Mouse (Mus musculus) G1E (cell line): ENCODE measurements around the gene Tbx1.

Source experiments
- CTCF ChIP-seq: IDR thresholded peaks from 2 replicates; pipeline ENCODE4 v1.5.1; 2012; ENCODE audit warnings: low read depth, low read length, inconsistent platforms, mixed read lengths
- GATA1 ChIP-seq: IDR thresholded peaks from 2 replicates; pipeline ENCODE4 v1.6.1; 2012; ENCODE audit warnings: borderline replicate concordance, low read length, inconsistent platforms, mixed read lengths
- POLR2AphosphoS5 ChIP-seq: IDR thresholded peaks from 2 replicates; pipeline ENCODE4 v1.6.1; 2012; ENCODE audit warnings: low read depth, low read length, inconsistent platforms; ENCODE audit not compliant: insufficient replicate concordance
- TAL1 ChIP-seq: conservative IDR thresholded peaks from 2 replicates; pipeline ENCODE4 v1.6.1; 2012; ENCODE audit warnings: low read depth, low read length, inconsistent platforms, mixed read lengths

- TF ChIP-seq CTCF (no peak), TAL1 (no peak), GATA1 (no peak), POLR2AphosphoS5 (no peak)
These were observed 5.8 kb upstream of the Tbx1 start for GRCm38 (mm10) chr16:18596255-18596654.
